ENCODE assay signal across 8 mouse cellular contexts in the genomic region with DNA sequence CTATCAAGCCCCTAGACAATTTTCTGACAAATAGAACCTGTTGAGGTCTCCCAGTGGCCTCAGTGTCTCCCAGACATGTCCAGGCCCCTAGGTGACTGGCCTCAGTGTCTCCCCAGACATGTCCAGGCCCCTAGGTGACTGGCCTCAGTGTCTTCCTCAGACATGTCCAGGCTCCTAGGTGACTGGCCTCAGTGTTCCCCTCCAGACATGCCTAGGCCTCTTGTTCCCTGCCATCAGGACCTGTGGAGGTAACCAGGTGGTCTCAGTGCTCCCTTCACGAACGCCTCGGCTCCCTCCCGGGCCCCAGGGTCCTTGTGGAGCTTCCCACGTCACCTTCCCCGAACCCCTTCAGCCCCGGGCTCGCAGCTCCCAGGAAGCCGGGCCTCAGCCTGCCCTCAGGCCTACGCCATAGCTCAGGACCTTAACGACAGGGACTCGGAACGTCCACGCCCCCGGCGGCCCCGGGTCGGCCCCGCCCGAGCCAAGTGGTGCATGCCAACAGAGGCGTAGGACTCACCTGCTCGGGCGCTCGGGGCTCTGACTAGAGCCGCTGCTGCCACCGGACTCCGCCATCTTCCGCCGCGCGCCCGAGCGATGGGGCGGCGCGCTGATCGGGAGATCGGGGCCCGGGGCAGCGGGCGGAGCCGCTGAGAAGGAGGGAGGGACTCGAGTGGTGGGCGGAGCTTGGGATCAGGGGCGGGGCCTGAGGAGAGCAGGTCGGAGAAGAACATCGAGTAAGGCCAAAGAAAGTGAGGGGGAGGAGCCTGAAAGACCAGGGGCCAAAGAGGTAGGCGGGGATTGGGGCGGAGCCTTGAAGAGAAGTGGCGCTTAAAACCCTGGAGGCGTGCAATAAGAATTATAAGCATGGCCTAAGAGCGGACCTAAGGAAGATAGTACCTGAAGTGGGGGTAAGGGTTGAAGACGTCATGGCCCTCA. TPM values are rescaled to one million over a fixed set of nuclear protein-coding genes. Genes with fewer than 3 reads are reported as not detected.
A peak's percentile ranks its signal among the peaks of the same experiment; 100 is the strongest.
DNase-seq lines count a peak whose midpoint lies in the region; ATAC-seq and TF ChIP-seq lines count a peak whose summit lies in the region.

Gene Klhl26 (minus strand): TSS at position 636 of the 936 bp plus-strand sequence.

- peak within 1 kb of the TSS; percentile 64; the same call in 1 of the 2 replicates for H3K27ac ChIP-seq in bone marrow, adult 2 months (ENCODE audit: control insufficient read depth, insufficient read depth, low read depth, low read length, poor library complexity)
- peak within 1 kb of the TSS; percentile 67 for H3K27ac ChIP-seq in embryonic facial prominence, embryonic 15.5 days (replicated peaks)
- 0 out of 2 replicates have a peak within 1 kb of the TSS, but pooled peaks have one; percentile 41 for H3K27ac ChIP-seq in limb, embryonic 14.5 days (replicated peaks; ENCODE audit: low read depth, low read length)
- peak within 1 kb of the TSS; percentile 38; the same call in 1 of the 2 replicates for H3K27ac ChIP-seq in midbrain, postnatal 0 days (ENCODE audit: low read depth, low read length)

- no peak for TF ChIP-seq CTCF in bone marrow, adult 2 months (IDR thresholded peaks at IDR 0.05; ENCODE audit: control insufficient read depth, insufficient read depth, low read length)
- TF ChIP-seq CTCF in midbrain, postnatal 0 days (IDR thresholded peaks at IDR 0.05) = no peak

- no peaks in the 10 kb centered on the region for H3K27me3 ChIP-seq in embryonic facial prominence, embryonic 15.5 days
- H3K27me3 ChIP-seq in limb, embryonic 14.5 days (ENCODE audit: control insufficient read depth, insufficient read depth, low read length) = no peaks in the 10 kb centered on the region
- H3K27me3 ChIP-seq in midbrain, postnatal 0 days (ENCODE audit: insufficient read depth, low read length) = no peaks in the 10 kb centered on the region

- ATAC-seq in embryonic facial prominence, embryonic 15.5 days (ENCODE audit: insufficient number of reproducible peaks, low FRiP score, low TSS enrichment, low read depth) = peak; percentile 92
- ATAC-seq in limb, embryonic 14.5 days (ENCODE audit: low FRiP score, low read depth) = peak; percentile 93
- peak; percentile 84 for ATAC-seq in midbrain, postnatal 0 days (ENCODE audit: low FRiP score)

- peak; percentile 63; the same call in 1 of the 2 replicates for TF ChIP-seq POLR2A in bone marrow, adult 2 months (IDR thresholded peaks at IDR 0.05; ENCODE audit: borderline replicate concordance, control insufficient read depth, low read depth, low read length)
- 0 out of 2 replicates have a peak, but pooled peaks have one; percentile 22 for TF ChIP-seq POLR2A in limb, embryonic 14.5 days (IDR thresholded peaks at IDR 0.05; ENCODE audit: borderline replicate concordance, extremely low read depth, insufficient read depth, insufficient read length)

- WGBS in bone marrow, adult 2 months = under 1% methylated on average over 53 of the region's 53 CpGs
- WGBS in embryonic facial prominence, embryonic 15.5 days = under 1% methylated on average over 53 of the region's 53 CpGs
- WGBS in limb, embryonic 14.5 days = under 1% methylated on average over 53 of the region's 53 CpGs
- WGBS in midbrain, postnatal 0 days = under 1% methylated on average over 53 of the region's 53 CpGs

- no peaks in the 10 kb centered on the region for H3K9me3 ChIP-seq in embryonic facial prominence, embryonic 15.5 days (replicated peaks)
- H3K9me3 ChIP-seq in limb, embryonic 14.5 days (ENCODE audit: control insufficient read depth, low read length) = no peaks in the 10 kb centered on the region
- H3K9me3 ChIP-seq in midbrain, postnatal 0 days (ENCODE audit: low read length) = no peaks in the 10 kb centered on the region

- H3K4me1 ChIP-seq in bone marrow, adult 2 months (ENCODE audit: control insufficient read depth, insufficient read depth, low read length) = no peaks in the 10 kb centered on the region; the same call in 1 of the 2 replicates
- peaks cover 30% of the 10 kb centered on the region for H3K4me1 ChIP-seq in embryonic facial prominence, embryonic 15.5 days
- H3K4me1 ChIP-seq in limb, embryonic 14.5 days (ENCODE audit: control insufficient read depth, insufficient read depth, low read length) = peaks cover 13% of the 10 kb centered on the region; the same call in 1 of the 2 replicates
- H3K4me1 ChIP-seq in midbrain, postnatal 0 days (ENCODE audit: insufficient read depth, low read length) = peaks cover 14% of the 10 kb centered on the region; the same call in 1 of the 2 replicates

- H3K9ac ChIP-seq in embryonic facial prominence, embryonic 15.5 days = peak within 1 kb of the TSS; percentile 81
- peak within 1 kb of the TSS; percentile 89 for H3K9ac ChIP-seq in limb, embryonic 14.5 days (ENCODE audit: low read depth, low read length, severe bottlenecking)
- H3K9ac ChIP-seq in midbrain, postnatal 0 days (replicated peaks; ENCODE audit: low read length, poor library complexity, severe bottlenecking) = peak within 1 kb of the TSS; percentile 81

- peak within 1 kb of the TSS; percentile 85 for H3K4me2 ChIP-seq in embryonic facial prominence, embryonic 15.5 days (replicated peaks)
- peak within 1 kb of the TSS; percentile 90 for H3K4me2 ChIP-seq in limb, embryonic 14.5 days (replicated peaks; ENCODE audit: low read depth, low read length, severe bottlenecking)
- H3K4me2 ChIP-seq in midbrain, postnatal 0 days (ENCODE audit: low read depth, low read length, poor library complexity, severe bottlenecking) = peak within 1 kb of the TSS; percentile 72

- H3K4me3 ChIP-seq in bone marrow, adult 2 months (replicated peaks; ENCODE audit: control insufficient read depth, low read depth, low read length) = peak within 1 kb of the TSS; percentile 70
- H3K4me3 ChIP-seq in embryonic facial prominence, embryonic 15.5 days (replicated peaks) = peak within 1 kb of the TSS; percentile 91
- peak within 1 kb of the TSS; percentile 81 for H3K4me3 ChIP-seq in limb, embryonic 14.5 days (replicated peaks; ENCODE audit: low read length)
- peak within 1 kb of the TSS; percentile 75 for H3K4me3 ChIP-seq in midbrain, postnatal 0 days (ENCODE audit: low read depth, low read length)

- DNase-seq in 416B (ENCODE audit: low read depth) = peak; percentile 98
- peak; percentile 94 for DNase-seq in heart, adult 8-10 months (ENCODE audit: low spot score)
- peak; percentile 98 for DNase-seq in kidney, adult 9 months
- peak; percentile 91 for DNase-seq in limb, embryonic 14.5 days (ENCODE audit: low spot score)
- peak; percentile 92 for DNase-seq in midbrain, postnatal 0 days (ENCODE audit: low spot score)
- peak; percentile 97 to 98 for DNase-seq in spleen, postnatal 14 days (ENCODE audit: low spot score in 2 of 2)

- no peaks in the 10 kb centered on the region for H3K36me3 ChIP-seq in embryonic facial prominence, embryonic 15.5 days
- H3K36me3 ChIP-seq in limb, embryonic 14.5 days (ENCODE audit: control insufficient read depth, insufficient read depth, low read length) = no peaks in the 10 kb centered on the region
- H3K36me3 ChIP-seq in midbrain, postnatal 0 days (ENCODE audit: insufficient read depth, low read length) = no peaks in the 10 kb centered on the region

RNA-seq across cellular contexts. Expression of gene Klhl26, which starts in this region (rescaled TPM):
- 7.1 and 11.0 TPM in 2 replicates for polyA plus RNA-seq in bone marrow, adult 2 months (2011; ENCODE audit: insufficient read depth, insufficient read length, low replicate concordance, missing spikeins)
- polyA plus RNA-seq in embryonic facial prominence, embryonic 15.5 days (2015; fragmentation: Nextera tagmentation; extraction: Ambion mirVana) = 27.6 and 28.1 TPM in 2 replicates
- total RNA-seq in heart, adult 8-10 months (2022) = 1 to 10 TPM; 8.1 to 9.3 (median 8.4) TPM
- 48.7 and 72.6 TPM in 2 replicates for polyA plus RNA-seq in limb, embryonic 14.5 days (2012; rRNA removed)
- polyA plus RNA-seq in limb, embryonic 14.5 days (2014; fragmentation: Nextera tagmentation; extraction: Ambion mirVana) = 24.2 and 28.6 TPM in 2 replicates
- 48.9 and 51.0 TPM in 2 replicates for total RNA-seq in midbrain, postnatal 0 days (2014; rRNA removed)
- 39.4 TPM in 2 replicates for polyA plus RNA-seq in midbrain, postnatal 0 days (2015; fragmentation: Nextera tagmentation; extraction: Ambion mirVana)

Comparison
In these comparisons a context has a peak if more than half of its experiments do, and no peak if none do; other contexts are left out.
1. Peak in every context shown above with its lines: DNase-seq, ATAC-seq, H3K4me3 ChIP-seq and H3K27ac ChIP-seq.